Mouse (Mus musculus) olfactory bulb, adult 2 months (tissue): ENCODE results near the gene Phpt1. TPM values are rescaled to one million over a fixed set of nuclear protein-coding genes. Genes with fewer than 3 reads are reported as not detected.

ENCODE experiments used
- H3K27ac ChIP-seq: fragments of 200-500 bp; 2 replicates; pipeline ENCODE4 v1.5.1; 2012; ENCODE audit warnings: low read depth, low read length; ENCODE audit not compliant: insufficient read depth
- H3K4me1 ChIP-seq: fragments of 200-500 bp; 2 replicates; pipeline ENCODE4 v1.6.1; 2012; ENCODE audit warnings: low read length; ENCODE audit not compliant: control insufficient read depth, insufficient read depth
- H3K4me3 ChIP-seq: fragments of 200-500 bp; 2 replicates; pipeline ENCODE4 v1.5.1; 2012; ENCODE audit warnings: mild to moderate bottlenecking, low read depth, low read length, moderate library complexity; ENCODE audit not compliant: insufficient read depth
- CTCF ChIP-seq: fragments of 200-500 bp; IDR thresholded peaks from 2 replicates; pipeline ENCODE4 v1.5.1; 2012; ENCODE audit warnings: low read depth, mild to moderate bottlenecking, low read length, moderate library complexity; ENCODE audit not compliant: insufficient read depth
- POLR2A ChIP-seq: fragments of 200-500 bp; IDR thresholded peaks from 2 replicates; pipeline ENCODE4 v1.6.1; 2012; ENCODE audit warnings: mild to moderate bottlenecking, low read depth, low read length, moderate library complexity; ENCODE audit not compliant: insufficient read depth
- whole genome bisulfite sequencing: fragments of 180-500 bp; shearing (Covaris S2); methylation state at CpG from one replicate; pipeline ENCODE4 v1.1.7; 2018; 5-methylcytosine and 5-hydroxymethylcytosine counted together
- polyA plus RNA-seq: library from polyadenylated mRNA; stranded (reverse); fragments of >200 nt; gene quantifications from 2 replicates; pipeline ENCODE4 v1.2.4, GENCODE M21; 2012; ENCODE audit warnings: low replicate concordance; ENCODE audit not compliant: missing spikeins, insufficient read depth, insufficient read length

The Phpt1 gene
- polyA plus RNA-seq, 1 experiment, result not detected

- peaks cover 7% of the 10 kb centered on the region; the same call in 1 of the 2 replicates for H3K4me1 ChIP-seq
- 90% methylated on average over 10 of the region's 10 CpGs for WGBS
Observed at GRCm38 (mm10) chr2:25541644-25542367, 33.2 kb downstream of the Phpt1 start.

GRCm38 (mm10) chr2:25540541-25540948 is 34.5 kb downstream of the Phpt1 start:
- Histone ChIP-seq H3K27ac (no peak overlapping the region), H3K4me3 (no peak overlapping the region), H3K4me1 (no peaks in the 10 kb centered on the region)
- 84% methylated on average over 4 of the region's 4 CpGs for WGBS
- TF ChIP-seq CTCF, result no peak
- no peak for TF ChIP-seq POLR2A

More at GRCm38 (mm10) chr2:25541644-25542367, 33.2 kb downstream of the Phpt1 start:
- no peak overlapping the region for H3K4me3 ChIP-seq
- no peak for TF ChIP-seq CTCF
- TF ChIP-seq POLR2A, result no peak
- no peak overlapping the region for H3K27ac ChIP-seq

GRCm38 (mm10) chr2:25536531-25536930 is 38.5 kb downstream of the Phpt1 start:
- Histone ChIP-seq H3K4me3 (no peak overlapping the region), H3K27ac (no peak overlapping the region), H3K4me1 (peaks cover 5% of the 10 kb centered on the region; the same call in 1 of the 2 replicates)
- TF ChIP-seq CTCF (no peak), POLR2A (no peak)
- WGBS, result 94% methylated on average over 8 of the region's 8 CpGs

GRCm38 (mm10) chr2:25534866-25535182 is 40.2 kb downstream of the Phpt1 start:
- Histone ChIP-seq H3K4me3 (no peak overlapping the region), H3K4me1 (peaks cover 5% of the 10 kb centered on the region; the same call in 1 of the 2 replicates), H3K27ac (no peak overlapping the region)
- TF ChIP-seq POLR2A, result no peak
- TF ChIP-seq CTCF, result no peak
- 97% methylated on average over 2 of the region's 2 CpGs for WGBS

GRCm38 (mm10) chr2:25534178-25534865 is 40.7 kb downstream of the Phpt1 start:
- Histone ChIP-seq H3K27ac (no peak overlapping the region), H3K4me1 (peaks cover 5% of the 10 kb centered on the region; the same call in 1 of the 2 replicates), H3K4me3 (no peak overlapping the region)
- WGBS, result 62% methylated on average over 3 of the region's 3 CpGs
- TF ChIP-seq POLR2A (no peak), CTCF (no peak)

- Histone ChIP-seq H3K4me3 (no peak overlapping the region), H3K4me1 (peaks cover 5% of the 10 kb centered on the region; the same call in 1 of the 2 replicates), H3K27ac (no peak overlapping the region)
- TF ChIP-seq CTCF (no peak), POLR2A (no peak)
- 80% methylated on average over 2 of the region's 2 CpGs for WGBS
Observed at GRCm38 (mm10) chr2:25533707-25534106, 41.3 kb downstream of the Phpt1 start.

GRCm38 (mm10) chr2:25526510-25527302 is 48.3 kb downstream of the Phpt1 start:
- TF ChIP-seq CTCF, result no peak
- no peak for TF ChIP-seq POLR2A
- no peak overlapping the region for H3K4me3 ChIP-seq
- no peaks in the 10 kb centered on the region for H3K4me1 ChIP-seq
- H3K27ac ChIP-seq, result no peak overlapping the region
- 90% methylated on average over 9 of the region's 9 CpGs for WGBS

Other genes starting within 250 kb of the Phpt1 start
- gene Man1b1, start 242.9 kb downstream of the Phpt1 start, polyA plus RNA-seq, result not detected in 2 replicates
- gene Dpp7, start 218.9 kb downstream of the Phpt1 start, polyA plus RNA-seq, result not detected in 2 replicates
- not detected in 2 replicates for gene Uap1l1, start 209.5 kb downstream of the Phpt1 start, polyA plus RNA-seq
- not detected in 2 replicates for gene Sapcd2, start 202.9 kb downstream of the Phpt1 start, polyA plus RNA-seq
- not detected in 2 replicates for gene Entpd2, start 179.3 kb downstream of the Phpt1 start, polyA plus RNA-seq
- not detected in 2 replicates for gene Npdc1, start 175.9 kb downstream of the Phpt1 start, polyA plus RNA-seq
- gene Fut7, start 152.0 kb downstream of the Phpt1 start, polyA plus RNA-seq, result not detected in 2 replicates
- gene Abca2, start 146.5 kb downstream of the Phpt1 start, polyA plus RNA-seq, result not detected in 2 replicates
- gene Clic3, start 118.4 kb downstream of the Phpt1 start, polyA plus RNA-seq, result not detected in 2 replicates
- gene Paxx, start 114.1 kb downstream of the Phpt1 start, polyA plus RNA-seq, result not detected in 2 replicates
- gene Ptgds, start 105.2 kb downstream of the Phpt1 start, polyA plus RNA-seq, result 758 and 1,988 TPM in 2 replicates
- not detected in 2 replicates for gene Lcn12, start 81.3 kb downstream of the Phpt1 start, polyA plus RNA-seq
- 706 TPM in 1 of 2 replicates, not detected in the other for gene Fbxw5, start 74.5 kb downstream of the Phpt1 start, polyA plus RNA-seq
- not detected in 2 replicates for gene C8g, start 73.5 kb downstream of the Phpt1 start, polyA plus RNA-seq
- gene Traf2, start 28.3 kb downstream of the Phpt1 start, polyA plus RNA-seq, result not detected in 2 replicates
- gene Edf1, start 17.4 kb downstream of the Phpt1 start, polyA plus RNA-seq, result not detected in 2 replicates
- not detected in 2 replicates for gene Mamdc4, start 379 bp downstream of the Phpt1 start, polyA plus RNA-seq
- gene Ajm1, start 6.5 kb upstream of the Phpt1 start, polyA plus RNA-seq, result not detected in 2 replicates
- gene Rabl6, start 33.3 kb upstream of the Phpt1 start, polyA plus RNA-seq, result not detected in 2 replicates
- gene Ccdc183, start 42.5 kb upstream of the Phpt1 start, polyA plus RNA-seq, result not detected in 2 replicates
- gene Tmem141, start 46.8 kb upstream of the Phpt1 start, polyA plus RNA-seq, result not detected in 2 replicates
- gene Fcna, start 52.8 kb upstream of the Phpt1 start, polyA plus RNA-seq, result not detected in 2 replicates
- gene Lcn8, start 77.9 kb upstream of the Phpt1 start, polyA plus RNA-seq, result not detected in 2 replicates
- gene Lcn5, start 82.7 kb upstream of the Phpt1 start, polyA plus RNA-seq, result not detected in 2 replicates
- gene Lcn6, start 101.6 kb upstream of the Phpt1 start, polyA plus RNA-seq, result not detected in 2 replicates
- gene Lcn10, start 107.5 kb upstream of the Phpt1 start, polyA plus RNA-seq, result not detected in 2 replicates
- gene Obp2a, start 124.8 kb upstream of the Phpt1 start, polyA plus RNA-seq, result not detected in 2 replicates
- not detected in 2 replicates for gene Bmyc, start 131.5 kb upstream of the Phpt1 start, polyA plus RNA-seq
- gene Obp2b, start 161.8 kb upstream of the Phpt1 start, polyA plus RNA-seq, result not detected in 2 replicates
- not detected in 2 replicates for gene Lcn3, start 190.3 kb upstream of the Phpt1 start, polyA plus RNA-seq
- not detected in 2 replicates for gene Lcn11, start 201.8 kb upstream of the Phpt1 start, polyA plus RNA-seq
- gene Gm13539, start 207.0 kb upstream of the Phpt1 start, polyA plus RNA-seq, result not detected in 2 replicates
- gene Glt6d1, start 240.6 kb upstream of the Phpt1 start, polyA plus RNA-seq, result not detected in 2 replicates
- gene Lcn9, start 247.9 kb upstream of the Phpt1 start, polyA plus RNA-seq, result not detected in 2 replicates